Mouse (Mus musculus) left cerebral cortex, adult 18-20 months (tissue): ENCODE data around the gene Bcl7c. TPM values are rescaled to one million over a fixed set of nuclear protein-coding genes. Genes with fewer than 3 reads are reported as not detected.

Experiments used
- microRNA-seq, 2 experiments: library from miRNA; unstranded; fragments of <30 nt; microRNA quantifications; one replicate each; pipeline ENCODE4 v1.2.0; 2021
- total RNA-seq, 2 experiments: library from RNA; stranded (reverse); gene quantifications; 2 replicates each; pipeline ENCODE4 v1.2.3; 2021

Gene Bcl7c
- total RNA-seq, 2 experiments from 2014 or later, result 44.6 to 46.4 TPM

Small RNAs within 50 kb of the gene (microRNA-seq; reads per million reads assigned to microRNA genes)
- gene Mir762, result 0.25 to 0.42 reads per million in 2 experiments

Other genes with a start within 250 kb of the Bcl7c start
- gene Prr14, start 249.3 kb downstream of the Bcl7c start, total RNA-seq, result 10 to 100 TPM; 24.6 to 33.0 TPM
- gene Fbrs, start 229.7 kb downstream of the Bcl7c start, total RNA-seq, result 10 to 100 TPM; 54.5 to 57.8 TPM
- 10 to 100 TPM; 94.9 to 99.7 TPM for gene Srcap, start 196.9 kb downstream of the Bcl7c start, total RNA-seq
- gene Gm42715, start 189.3 kb downstream of the Bcl7c start, total RNA-seq, result 10 to 100 TPM in 1 of 2 experiments, 1 to 10 TPM in 1; 8.9 to 10.7 TPM
- gene Tmem265, start 147.5 kb downstream of the Bcl7c start, total RNA-seq, result 1 to 10 TPM in 1 of 2 experiments, not detected in 1; 1.0 TPM
- 10 to 100 TPM; 70.6 to 81.2 TPM for gene Phkg2, start 135.6 kb downstream of the Bcl7c start, total RNA-seq
- gene Ccdc189, start 120.3 kb downstream of the Bcl7c start, total RNA-seq, result 1 to 10 TPM; 7.5 to 8.9 TPM
- 10 to 100 TPM; 63.6 to 73.4 TPM for gene Rnf40, start 120.2 kb downstream of the Bcl7c start, total RNA-seq
- gene Zfp629, start 93.1 kb downstream of the Bcl7c start, total RNA-seq, result 10 to 100 TPM; 23.1 to 24.0 TPM
- gene Ctf1, start 3.8 kb upstream of the Bcl7c start, total RNA-seq, result 1 to 10 TPM; 2.7 to 4.4 TPM
- not detected for gene Ctf2, start 23.2 kb upstream of the Bcl7c start, total RNA-seq
- 10 to 100 TPM; 68.8 to 74.6 TPM for gene Fbxl19, start 35.6 kb upstream of the Bcl7c start, total RNA-seq
- gene Orai3, start 60.9 kb upstream of the Bcl7c start, total RNA-seq, result 10 to 100 TPM; 16.8 to 20.5 TPM
- gene Setd1a, start 67.7 kb upstream of the Bcl7c start, total RNA-seq, result 10 to 100 TPM; 41.1 to 44.7 TPM
- gene Gm49388, start 76.7 kb upstream of the Bcl7c start, total RNA-seq, result 1 to 10 TPM; 5.5 to 5.6 TPM
- gene Hsd3b7, start 91.7 kb upstream of the Bcl7c start, total RNA-seq, result 1 to 10 TPM; 4.7 to 5.3 TPM
- 10 to 100 TPM; 85.0 to 86.3 TPM for gene Stx4a, start 115.4 kb upstream of the Bcl7c start, total RNA-seq
- 100 to 1,000 TPM; 420 to 434 TPM for gene Stx1b, start 115.6 kb upstream of the Bcl7c start, total RNA-seq
- gene Zfp646, start 167.3 kb upstream of the Bcl7c start, total RNA-seq, result 10 to 100 TPM; 31.0 TPM
- gene Zfp668, start 167.9 kb upstream of the Bcl7c start, total RNA-seq, result 10 to 100 TPM; 19.5 to 20.5 TPM
- gene Prss53, start 182.0 kb upstream of the Bcl7c start, total RNA-seq, result 1 to 10 TPM; 2.2 to 2.7 TPM
- not detected for gene Gm21974, start 186.5 kb upstream of the Bcl7c start, total RNA-seq
- gene Vkorc1, start 186.7 kb upstream of the Bcl7c start, total RNA-seq, result 10 to 100 TPM; 21.3 to 24.0 TPM
- 10 to 100 TPM; 34.3 to 39.3 TPM for gene Bckdk, start 195.1 kb upstream of the Bcl7c start, total RNA-seq
- gene Kat8, start 203.6 kb upstream of the Bcl7c start, total RNA-seq, result 10 to 100 TPM; 29.7 to 33.3 TPM
- gene Prss8, start 221.2 kb upstream of the Bcl7c start, total RNA-seq, result under 1 TPM; 0.40 to 0.42 TPM
- 1 to 10 TPM; 7.9 to 8.2 TPM for gene Prss36, start 237.8 kb upstream of the Bcl7c start, total RNA-seq